Mouse (Mus musculus) liver, embryonic 14.5 days (tissue): Measurements from ENCODE around the gene Tcap. TPM values are rescaled to one million over a fixed set of nuclear protein-coding genes. Genes with fewer than 3 reads are reported as not detected.

Source experiments
- ATAC-seq: fragments of 200-750 bp; cut with Nextera tagmentation; 2 replicates; pipeline ENCODE4 v1.8.0; 2017; ENCODE audit warnings: moderate number of reproducible peaks, mild to moderate bottlenecking, moderate library complexity; ENCODE audit not compliant: insufficient read depth
- DNase-seq, 3 experiments: peaks; one replicate each; pipeline ENCODE4 v3.0.0-alpha.2; 2012 to 2013; ENCODE audit warnings: low read depth in 3 of 3, low spot score in 3 of 3
- H3K27ac ChIP-seq: fragments of 300-500 bp; sonication (generic); 2 replicates; pipeline ENCODE4 v1.5.1; 2014; ENCODE audit warnings: moderate library complexity, mild to moderate bottlenecking, control low read depth, inconsistent platforms
- H3K27me3 ChIP-seq: fragments of 300-500 bp; sonication (generic); 2 replicates; pipeline ENCODE4 v1.6.1; 2014; ENCODE audit warnings: mild to moderate bottlenecking, low read length, moderate library complexity; ENCODE audit not compliant: control insufficient read depth, insufficient read depth
- H3K36me3 ChIP-seq: fragments of 300-500 bp; sonication (generic); replicated peaks from 2 replicates; pipeline ENCODE4 v1.6.1; 2014; ENCODE audit warnings: low read depth; ENCODE audit not compliant: control insufficient read depth, insufficient read depth
- H3K4me1 ChIP-seq, 2 experiments: fragments of 200-500 bp in 1 of 2; fragments of 300-500 bp in 1 of 2; sonication (generic) in 1 of 2; replicated peaks; 2 replicates each; pipeline ENCODE4 v1.6.1; 2012 to 2014; ENCODE audit warnings: antibody characterized with exemption in 1 of 2, inconsistent platforms in 1 of 2, low read length in 1 of 2; ENCODE audit not compliant: control insufficient read depth in 2 of 2, insufficient read depth in 2 of 2
- H3K4me2 ChIP-seq: fragments of 300-500 bp; sonication (generic); 2 replicates; pipeline ENCODE4 v1.6.1; 2014; ENCODE audit warnings: low read depth, mild to moderate bottlenecking, control low read depth, moderate library complexity
- H3K4me3 ChIP-seq, 2 experiments: fragments of 200-500 bp in 1 of 2; fragments of 300-500 bp in 1 of 2; sonication (generic) in 1 of 2; 2 replicates each; pipeline ENCODE4 v1.5.1; 2012 to 2014; ENCODE audit warnings: low read depth in 2 of 2, low read length in 2 of 2, mild to moderate bottlenecking in 2 of 2, control low read depth in 1 of 2, inconsistent platforms in 1 of 2, moderate library complexity in 1 of 2; ENCODE audit not compliant: insufficient read depth in 1 of 2
- H3K9ac ChIP-seq: fragments of 300-500 bp; sonication (generic); replicated peaks from 2 replicates; pipeline ENCODE4 v1.6.1; 2014; ENCODE audit warnings: mild to moderate bottlenecking, control low read depth, moderate library complexity
- H3K9me3 ChIP-seq: fragments of 300-500 bp; sonication (generic); 2 replicates; pipeline ENCODE4 v1.6.1; 2016; ENCODE audit warnings: low read length, mixed read lengths; ENCODE audit not compliant: control insufficient read depth
- CTCF ChIP-seq: IDR thresholded peaks from 2 replicates; pipeline ENCODE4 v1.5.1; 2016; ENCODE audit warnings: antibody characterized with exemption, low read depth, control low read depth
- EP300 ChIP-seq: IDR thresholded peaks from 2 replicates; pipeline ENCODE4 v1.6.1; 2016; ENCODE audit warnings: antibody characterized with exemption, low read depth
- WGBS: fragments of 180-500 bp; shearing (Covaris S2); extraction: QIAGEN DNeasy Blood & Tissue Kit; methylation state at CpG from one replicate; pipeline ENCODE4 v1.1.7; 2014; ENCODE audit not compliant: insufficient replicate concordance; 5-methylcytosine and 5-hydroxymethylcytosine counted together
- polyA plus RNA-seq, 2 experiments: library from polyadenylated mRNA; depleted of rRNA in 1 of 2; stranded (reverse) in 1 of 2; unstranded in 1 of 2; fragments of >200 nt; fragmentation: Nextera tagmentation in 1 of 2; extraction: Ambion mirVana in 1 of 2; gene quantifications; 2 replicates each; pipeline versions ENCODE4 v1.2.1 to v1.2.3; 2012 to 2014

The Tcap gene
- polyA plus RNA-seq, 2 experiments: 0.03 TPM; not detected in 1

DNA sequence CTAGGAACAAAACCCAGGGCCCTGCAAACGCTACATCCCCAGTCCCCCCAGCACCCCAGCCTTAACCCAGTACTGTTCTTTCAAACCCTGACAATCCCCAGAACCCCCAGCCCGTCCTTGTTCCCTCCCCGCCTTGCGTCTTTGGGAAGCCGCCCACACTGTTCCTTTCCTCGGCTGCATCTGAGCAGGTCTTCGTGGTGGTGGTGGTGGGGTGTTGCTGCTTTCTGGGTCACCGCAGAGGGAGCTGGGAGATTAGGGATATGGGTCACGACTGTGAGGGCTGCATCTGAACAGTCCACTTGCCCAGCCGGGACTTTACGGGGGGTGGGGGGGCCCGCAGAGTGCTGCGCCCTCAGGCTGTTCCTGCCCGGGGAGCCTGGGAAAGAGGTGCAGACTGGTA lies 29.2 kb upstream of the Tcap start:
- no peak overlapping the region for H3K27ac ChIP-seq
- H3K36me3 ChIP-seq: no peaks in the 10 kb centered on the region
- ATAC-seq (no peak), DNase-seq (no peak)
- no peak overlapping the region for H3K9ac ChIP-seq
- no peaks in the 10 kb centered on the region for H3K9me3 ChIP-seq
- H3K4me2 ChIP-seq: no peak overlapping the region
- H3K4me1 ChIP-seq: peaks cover 9 to 18% of the 10 kb centered on the region in 2 experiments
- TF ChIP-seq EP300 (no peak), CTCF (no peak)
- no peak overlapping the region for H3K4me3 ChIP-seq
- WGBS: 58% methylated on average over 14 of the region's 14 CpGs
- H3K27me3 ChIP-seq: peaks cover 25% of the 10 kb centered on the region

DNA sequence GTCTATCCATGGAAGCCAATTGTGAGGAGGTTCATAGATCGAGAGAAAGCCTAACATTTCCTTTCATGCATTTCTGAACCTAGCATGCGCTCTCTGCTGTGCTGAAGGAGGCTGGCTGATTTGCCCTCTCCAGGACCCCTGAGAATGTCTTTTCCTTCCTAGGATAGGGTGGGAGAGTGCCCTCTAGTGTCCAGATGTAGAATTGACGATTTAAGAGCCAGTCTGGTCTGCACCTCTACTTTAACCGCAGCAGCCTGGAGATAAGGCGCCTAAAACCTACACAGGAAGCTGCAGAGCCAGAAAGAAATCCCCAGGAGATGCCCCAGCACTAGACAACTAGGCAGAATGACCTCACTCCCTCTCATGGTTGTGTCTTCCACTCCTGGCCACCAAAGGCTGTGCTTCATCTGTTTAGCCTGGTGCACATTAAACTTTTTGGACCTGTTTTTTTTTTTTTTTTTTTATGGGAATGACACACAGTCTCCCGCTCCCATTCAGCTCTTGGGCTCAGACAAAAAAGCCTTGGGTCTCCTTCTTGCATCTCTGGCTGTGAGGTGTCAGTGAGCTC lies 27.8 kb upstream of the Tcap start:
- peak; percentile 86 for TF ChIP-seq CTCF
- TF ChIP-seq EP300: no peak
- H3K9me3 ChIP-seq: no peaks in the 10 kb centered on the region
- 8% methylated on average over 6 of the region's 6 CpGs for WGBS
- H3K4me1 ChIP-seq: peaks cover 9 to 19% of the 10 kb centered on the region in 2 experiments
- peaks cover 11% of the 10 kb centered on the region for H3K27me3 ChIP-seq
- ATAC-seq (no peak), DNase-seq (peak; percentile 61 to 62 (median 61))
- H3K27ac ChIP-seq: no peak overlapping the region
- H3K9ac ChIP-seq: no peak overlapping the region
- no peaks in the 10 kb centered on the region for H3K36me3 ChIP-seq
- no peak overlapping the region for H3K4me3 ChIP-seq
- no peak overlapping the region for H3K4me2 ChIP-seq

DNA sequence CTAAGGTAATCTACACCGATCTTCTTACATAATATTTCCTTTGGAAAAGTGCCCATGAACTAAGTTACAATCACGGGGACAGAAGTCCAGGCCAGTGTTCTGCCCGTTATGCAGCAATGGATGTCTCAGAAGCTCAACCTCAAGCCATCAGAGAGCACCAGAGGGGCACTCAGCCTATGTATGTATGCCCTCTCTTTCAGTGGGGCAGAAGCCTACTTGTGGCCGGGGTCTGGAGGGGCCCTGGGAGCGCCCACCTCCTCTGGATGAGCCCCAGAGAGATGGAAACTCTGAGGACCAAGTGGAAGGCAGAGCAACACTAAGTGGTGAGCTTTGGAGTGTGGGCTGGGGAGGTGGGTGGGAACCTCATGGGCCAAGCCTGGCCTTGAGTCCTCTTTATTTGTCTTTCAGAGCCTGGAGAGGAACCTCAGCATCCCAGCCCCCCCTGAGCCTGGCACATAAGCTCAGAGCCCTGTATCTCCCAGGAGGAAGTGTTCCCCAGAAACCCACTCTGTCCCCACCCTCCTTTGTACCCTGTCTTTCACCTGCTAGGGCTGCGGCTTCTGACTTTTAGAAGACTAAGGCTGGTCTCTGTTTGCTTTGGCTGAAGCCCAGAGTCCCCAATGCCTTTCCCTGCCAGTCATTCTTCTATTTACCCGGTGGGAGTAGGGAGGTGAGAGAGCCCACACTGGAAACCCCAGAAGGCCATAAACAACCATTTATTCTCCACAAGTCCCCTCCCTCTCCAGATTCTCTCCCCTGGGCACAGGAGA lies 26.8 kb upstream of the Tcap start:
- ATAC-seq (no peak), DNase-seq (no peak)
- Histone ChIP-seq H3K4me3 (no peak overlapping the region), H3K9me3 (no peaks in the 10 kb centered on the region), H3K36me3 (no peaks in the 10 kb centered on the region), H3K9ac (no peak overlapping the region), H3K27me3 (peaks cover 4% of the 10 kb centered on the region), H3K4me1 (peaks cover 9 to 19% of the 10 kb centered on the region in 2 experiments), H3K27ac (no peak overlapping the region), H3K4me2 (peak overlapping the region; percentile 80)
- TF ChIP-seq EP300: no peak
- TF ChIP-seq CTCF: no peak
- WGBS: 63% methylated on average over 7 of the region's 7 CpGs

DNA sequence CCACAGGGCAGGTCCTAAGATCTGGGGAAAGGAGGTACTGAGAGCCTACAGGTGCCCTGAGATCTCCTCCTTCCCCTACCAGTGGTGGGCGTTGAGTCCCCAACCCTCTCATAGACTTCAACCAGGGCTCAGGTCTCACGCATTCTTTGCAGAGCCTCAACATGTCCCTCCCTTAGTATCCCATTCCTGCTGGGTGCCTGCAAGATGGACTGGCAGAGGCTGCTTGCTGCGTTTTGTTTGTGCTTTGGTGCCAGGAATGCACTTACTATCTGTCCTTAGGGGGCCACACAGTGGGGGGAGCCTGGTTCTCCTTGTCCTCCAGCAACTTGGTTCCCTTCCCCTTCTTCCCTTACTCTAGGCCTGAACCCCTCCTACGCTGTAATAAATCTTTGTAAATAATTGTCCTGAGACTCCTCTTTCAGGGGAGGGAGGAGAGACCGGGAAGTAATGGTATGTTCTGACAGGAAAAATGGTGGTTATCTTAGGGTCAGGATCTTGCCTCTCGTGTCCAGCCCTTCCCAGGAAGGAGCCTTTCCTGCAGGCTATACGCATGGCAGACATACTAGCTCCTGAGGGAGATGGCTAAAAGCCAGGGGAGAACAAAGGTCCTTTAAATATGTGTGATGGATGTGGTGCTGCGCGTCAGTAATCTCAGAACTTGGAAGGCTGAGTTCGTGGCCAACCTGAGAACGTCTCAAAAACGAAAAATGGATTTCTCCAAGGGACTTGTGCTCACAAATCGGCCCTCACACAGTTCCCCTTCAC lies 26.0 kb upstream of the Tcap start:
- no peaks in the 10 kb centered on the region for H3K36me3 ChIP-seq
- no peak for DNase-seq
- peak overlapping the region; percentile 67 for H3K9ac ChIP-seq
- no peaks in the 10 kb centered on the region for H3K9me3 ChIP-seq
- peak overlapping the region; percentile 41 for H3K27ac ChIP-seq
- H3K4me1 ChIP-seq: peaks cover 9 to 19% of the 10 kb centered on the region in 2 experiments
- ATAC-seq: peak; percentile 7; the same call in 1 of the 2 replicates
- H3K4me2 ChIP-seq: peak overlapping the region; percentile 80
- 12% methylated on average over 13 of the region's 13 CpGs for WGBS
- TF ChIP-seq CTCF (no peak), EP300 (no peak)
- peaks cover 4% of the 10 kb centered on the region for H3K27me3 ChIP-seq
- peak overlapping the region; percentile 78 to 90 for H3K4me3 ChIP-seq
